Mouse (Mus musculus) limb, embryonic 12.5 days (tissue): ENCODE results near the gene Abcb9. TPM values are rescaled to one million over a fixed set of nuclear protein-coding genes. Genes with fewer than 3 reads are reported as not detected.

Source experiments
- ATAC-seq: fragments of 200-750 bp; cut with Nextera tagmentation; 2 replicates; pipeline ENCODE4 v1.8.0; 2017; ENCODE audit warnings: low read depth, moderate TSS enrichment; ENCODE audit not compliant: insufficient number of reproducible peaks, insufficient read depth, low FRiP score, low TSS enrichment
- H3K27ac ChIP-seq: fragments of 300-500 bp; sonication (generic); 2 replicates; pipeline ENCODE4 v1.5.1; 2016; ENCODE audit warnings: mild to moderate bottlenecking, moderate library complexity
- H3K27me3 ChIP-seq: fragments of 300-500 bp; sonication (generic); 2 replicates; pipeline ENCODE4 v1.6.1; 2016; ENCODE audit warnings: mild to moderate bottlenecking, moderate library complexity
- H3K36me3 ChIP-seq: fragments of 300-500 bp; sonication (generic); 2 replicates; pipeline ENCODE4 v1.6.1; 2016; ENCODE audit warnings: mild to moderate bottlenecking, moderate library complexity
- H3K4me1 ChIP-seq: fragments of 300-500 bp; sonication (generic); replicated peaks from 2 replicates; pipeline ENCODE4 v1.6.1; 2016
- H3K4me2 ChIP-seq: fragments of 300-500 bp; sonication (generic); 2 replicates; pipeline ENCODE4 v1.6.1; 2016; ENCODE audit warnings: mild to moderate bottlenecking, moderate library complexity
- H3K4me3 ChIP-seq: fragments of 300-500 bp; sonication (generic); replicated peaks from 2 replicates; pipeline ENCODE4 v1.5.1; 2016; ENCODE audit warnings: mild to moderate bottlenecking
- H3K9ac ChIP-seq: fragments of 300-500 bp; sonication (generic); replicated peaks from 2 replicates; pipeline ENCODE4 v1.6.1; 2016; ENCODE audit warnings: mild to moderate bottlenecking, moderate library complexity
- H3K9me3 ChIP-seq: fragments of 300-500 bp; sonication (generic); 2 replicates; pipeline ENCODE4 v1.6.1; 2016; ENCODE audit warnings: mild to moderate bottlenecking, moderate library complexity
- WGBS: fragments of 180-500 bp; shearing (Covaris S2); methylation state at CpG from one replicate; pipeline ENCODE4 v1.1.7; 2016; 5-methylcytosine and 5-hydroxymethylcytosine counted together
- polyA plus RNA-seq: library from polyadenylated mRNA; unstranded; fragments of >200 nt; fragmentation: Nextera tagmentation; extraction: Ambion mirVana; gene quantifications from 2 replicates; pipeline ENCODE4 v1.2.1, GENCODE M21; 2016

Gene Abcb9
- polyA plus RNA-seq, 1 experiment from 2014 or later = 0.66 TPM

DNA sequence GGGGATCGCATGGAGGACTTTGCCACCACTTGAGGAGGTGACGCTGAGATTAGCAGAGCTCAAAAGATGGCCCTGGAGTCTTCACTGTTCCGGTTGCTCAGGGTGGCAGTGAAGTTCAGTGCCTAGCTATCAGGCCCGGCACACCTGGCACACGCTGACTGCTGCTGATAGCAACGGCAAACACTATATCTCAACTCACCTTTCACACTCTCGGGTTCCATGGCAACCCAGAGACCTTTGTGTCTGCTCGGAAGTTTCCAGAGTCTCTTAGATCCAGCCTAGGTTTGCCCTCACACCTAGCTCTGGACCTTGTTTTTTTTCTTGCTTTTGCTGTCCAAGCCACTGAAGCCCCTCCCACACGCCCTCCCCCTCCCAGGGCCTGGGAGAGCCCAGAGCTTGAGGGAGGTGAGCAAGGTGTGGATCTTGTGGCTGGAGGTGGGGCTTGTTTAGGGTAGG is 3.6 kb downstream of the Abcb9 start:
- 64% methylated on average over 9 of the region's 9 CpGs for WGBS
- no peak overlapping the region for H3K4me3 ChIP-seq
- peaks cover 12% of the 10 kb centered on the region for H3K4me1 ChIP-seq
- H3K27ac ChIP-seq = no peak overlapping the region
- ATAC-seq = no peak
- no peaks in the 10 kb centered on the region for H3K36me3 ChIP-seq
- H3K4me2 ChIP-seq = no peak overlapping the region
- H3K9ac ChIP-seq = no peak overlapping the region
- peaks cover 5% of the 10 kb centered on the region; the same call in 1 of the 2 replicates for H3K9me3 ChIP-seq
- H3K27me3 ChIP-seq = peaks cover 31% of the 10 kb centered on the region

- Histone ChIP-seq H3K27ac (no peak overlapping the region), H3K4me1 (peaks cover 1% of the 10 kb centered on the region; the same call in 1 of the 2 replicates), H3K27me3 (peaks cover 22% of the 10 kb centered on the region), H3K9ac (no peak overlapping the region; the same call in 1 of the 2 replicates), H3K4me3 (no peak overlapping the region), H3K4me2 (no peak overlapping the region), H3K36me3 (no peaks in the 10 kb centered on the region), H3K9me3 (no peaks in the 10 kb centered on the region)
- no peak for ATAC-seq
- WGBS = 81% methylated on average over 23 of the region's 23 CpGs
Observed at GRCm38 (mm10) chr5:124089868-124090267, 5.7 kb downstream of the Abcb9 start.

- ATAC-seq = no peak
- H3K4me2 ChIP-seq = no peak overlapping the region
- no peaks in the 10 kb centered on the region for H3K4me1 ChIP-seq
- H3K9me3 ChIP-seq = no peaks in the 10 kb centered on the region
- 81% methylated on average over 4 of the region's 4 CpGs for WGBS
- no peaks in the 10 kb centered on the region for H3K36me3 ChIP-seq
- H3K27me3 ChIP-seq = peaks cover 6% of the 10 kb centered on the region
- H3K4me3 ChIP-seq = no peak overlapping the region
- no peak overlapping the region for H3K27ac ChIP-seq
- no peak overlapping the region for H3K9ac ChIP-seq
Observed at GRCm38 (mm10) chr5:124086876-124087275, 8.7 kb downstream of the Abcb9 start.

GRCm38 (mm10) chr5:124085513-124085912 is 10.1 kb downstream of the Abcb9 start:
- H3K4me3 ChIP-seq = no peak overlapping the region
- no peaks in the 10 kb centered on the region for H3K9me3 ChIP-seq
- no peak overlapping the region for H3K4me2 ChIP-seq
- ATAC-seq = no peak
- H3K9ac ChIP-seq = no peak overlapping the region
- H3K27me3 ChIP-seq = peaks cover 6% of the 10 kb centered on the region
- 75% methylated on average over 3 of the region's 3 CpGs for WGBS
- no peak overlapping the region for H3K27ac ChIP-seq
- no peaks in the 10 kb centered on the region for H3K36me3 ChIP-seq
- no peaks in the 10 kb centered on the region for H3K4me1 ChIP-seq

- H3K27me3 ChIP-seq = peaks cover 3% of the 10 kb centered on the region
- H3K4me2 ChIP-seq = no peak overlapping the region
- WGBS = 40% methylated on average over 11 of the region's 11 CpGs
- ATAC-seq = peak; percentile 53; the same call in 1 of the 2 replicates
- no peak overlapping the region for H3K27ac ChIP-seq
- no peak overlapping the region for H3K4me3 ChIP-seq
- no peaks in the 10 kb centered on the region for H3K4me1 ChIP-seq
- no peaks in the 10 kb centered on the region for H3K36me3 ChIP-seq
- no peak overlapping the region for H3K9ac ChIP-seq
- H3K9me3 ChIP-seq = no peaks in the 10 kb centered on the region
Observed at GRCm38 (mm10) chr5:124084588-124085173, 10.9 kb downstream of the Abcb9 start.

GRCm38 (mm10) chr5:124083850-124084587 is 11.6 kb downstream of the Abcb9 start:
- H3K36me3 ChIP-seq = no peaks in the 10 kb centered on the region
- peaks cover 3% of the 10 kb centered on the region for H3K27me3 ChIP-seq
- H3K27ac ChIP-seq = no peak overlapping the region
- no peaks in the 10 kb centered on the region for H3K9me3 ChIP-seq
- H3K4me1 ChIP-seq = no peaks in the 10 kb centered on the region; the same call in 1 of the 2 replicates
- no peak overlapping the region for H3K4me3 ChIP-seq
- ATAC-seq = no peak
- no peak overlapping the region for H3K4me2 ChIP-seq
- no peak overlapping the region for H3K9ac ChIP-seq
- WGBS = 86% methylated on average over 14 of the region's 14 CpGs

GRCm38 (mm10) chr5:124082941-124083688 is 12.5 kb downstream of the Abcb9 start:
- WGBS = 88% methylated on average over 17 of the region's 17 CpGs
- no peak for ATAC-seq

DNA sequence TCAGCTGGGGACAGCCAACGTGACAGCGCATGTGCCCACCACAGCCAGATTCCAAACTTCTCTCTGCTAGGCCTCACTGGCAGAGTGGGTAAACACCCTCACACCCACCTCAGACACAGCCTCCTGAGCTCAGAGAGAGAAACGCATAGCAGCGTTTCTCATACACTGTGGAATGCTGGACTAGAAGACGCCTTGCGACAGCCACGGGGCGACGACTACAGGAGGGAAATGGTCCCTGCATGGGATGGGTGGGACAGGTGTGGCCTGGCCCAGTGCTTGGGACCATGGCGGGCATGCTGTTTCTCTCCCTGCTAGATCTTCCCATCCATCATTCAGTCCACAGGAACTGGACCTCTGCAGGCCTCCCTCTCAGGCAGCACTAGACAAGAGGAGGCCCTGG is 13.2 kb downstream of the Abcb9 start:
- H3K9me3 ChIP-seq = no peaks in the 10 kb centered on the region
- peaks cover 3% of the 10 kb centered on the region for H3K27me3 ChIP-seq
- no peak overlapping the region for H3K27ac ChIP-seq
- no peak for ATAC-seq
- no peak overlapping the region for H3K9ac ChIP-seq
- H3K4me3 ChIP-seq = no peak overlapping the region
- no peak overlapping the region for H3K4me2 ChIP-seq
- no peaks in the 10 kb centered on the region for H3K36me3 ChIP-seq
- WGBS = 83% methylated on average over 10 of the region's 10 CpGs
- H3K4me1 ChIP-seq = no peaks in the 10 kb centered on the region; the same call in 1 of the 2 replicates

More at GRCm38 (mm10) chr5:124082941-124083688, 12.5 kb downstream of the Abcb9 start:
- Histone ChIP-seq H3K4me1 (no peaks in the 10 kb centered on the region; the same call in 1 of the 2 replicates), H3K36me3 (no peaks in the 10 kb centered on the region), H3K9me3 (no peaks in the 10 kb centered on the region), H3K27ac (no peak overlapping the region), H3K4me2 (no peak overlapping the region), H3K27me3 (peaks cover 3% of the 10 kb centered on the region), H3K4me3 (no peak overlapping the region), H3K9ac (no peak overlapping the region)

- ATAC-seq = no peak
- no peak overlapping the region for H3K27ac ChIP-seq
Observed at GRCm38 (mm10) chr5:124079880-124080279, 15.7 kb downstream of the Abcb9 start.

DNA sequence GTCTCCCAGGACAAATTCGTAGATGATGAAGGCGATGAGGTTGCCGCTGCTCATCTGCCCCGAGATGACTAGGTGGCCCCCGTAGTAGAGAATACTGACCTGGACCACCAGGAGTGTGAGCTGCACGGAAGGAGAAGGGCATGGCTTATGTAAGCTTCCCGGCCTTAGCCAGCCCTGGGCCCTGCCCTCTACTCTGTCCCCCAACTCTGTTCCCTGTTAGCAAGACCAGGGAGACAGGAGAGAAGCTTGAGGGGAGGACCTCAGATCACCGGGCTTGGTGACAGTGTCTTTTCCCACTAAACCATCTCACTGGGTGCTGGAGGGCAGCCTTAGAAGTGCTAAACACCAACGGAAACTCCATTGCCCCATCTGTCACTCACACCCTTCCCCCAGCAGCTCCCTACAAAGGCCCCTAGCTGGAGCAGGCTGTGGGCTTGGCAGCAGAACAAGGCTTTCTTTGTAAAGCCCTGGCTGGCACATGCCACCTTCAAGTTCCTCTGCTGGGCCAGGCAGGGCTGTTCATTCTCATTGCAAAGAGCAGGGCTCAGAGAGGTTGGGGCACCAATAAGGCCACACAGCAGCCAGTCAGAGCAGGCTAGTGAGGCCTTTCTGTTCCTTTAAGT is 16.7 kb downstream of the Abcb9 start:
- Histone ChIP-seq H3K4me3 (no peak overlapping the region), H3K36me3 (no peaks in the 10 kb centered on the region), H3K9ac (no peak overlapping the region), H3K4me2 (no peak overlapping the region), H3K27me3 (no peaks in the 10 kb centered on the region), H3K9me3 (no peaks in the 10 kb centered on the region), H3K4me1 (peaks cover 6% of the 10 kb centered on the region; the same call in 1 of the 2 replicates), H3K27ac (0 out of 2 replicates have a peak overlapping the region, but pooled peaks have one; percentile 19)
- no peak for ATAC-seq
- 57% methylated on average over 9 of the region's 9 CpGs for WGBS

More at GRCm38 (mm10) chr5:124079880-124080279, 15.7 kb downstream of the Abcb9 start:
- no peaks in the 10 kb centered on the region for H3K36me3 ChIP-seq
- H3K4me1 ChIP-seq = peaks cover 4% of the 10 kb centered on the region; the same call in 1 of the 2 replicates
- no peak overlapping the region for H3K4me2 ChIP-seq
- H3K9me3 ChIP-seq = no peaks in the 10 kb centered on the region
- H3K9ac ChIP-seq = no peak overlapping the region
- H3K27me3 ChIP-seq = no peaks in the 10 kb centered on the region
- H3K4me3 ChIP-seq = no peak overlapping the region
- WGBS = 90% methylated on average over 17 of the region's 17 CpGs
